Mouse (Mus musculus) ES-Bruce4 (cell line): ENCODE data around the gene Flvcr2. TPM values are rescaled to one million over a fixed set of nuclear protein-coding genes. Genes with fewer than 3 reads are reported as not detected.

Source experiments
- H3K27ac ChIP-seq: 2 replicates; pipeline ENCODE4 v1.5.1; 2012; ENCODE audit warnings: low read length, inconsistent platforms; ENCODE audit not compliant: insufficient read depth
- H3K27me3 ChIP-seq: 2 replicates; pipeline ENCODE4 v1.6.1; 2012; ENCODE audit warnings: mild to moderate bottlenecking, low read length, inconsistent platforms; ENCODE audit not compliant: control insufficient read depth, poor library complexity, insufficient read depth, severe bottlenecking
- H3K36me3 ChIP-seq: 2 replicates; pipeline ENCODE4 v1.6.1; 2012; ENCODE audit warnings: inconsistent platforms, mild to moderate bottlenecking, low read length, moderate library complexity; ENCODE audit not compliant: control insufficient read depth, poor library complexity, insufficient read depth, severe bottlenecking
- H3K4me1 ChIP-seq: one replicate; pipeline ENCODE4 v1.8.1; 2011; ENCODE audit warnings: low read length; ENCODE audit not compliant: control insufficient read depth, insufficient read depth
- H3K4me3 ChIP-seq: 2 replicates; pipeline ENCODE4 v1.5.1; 2011; ENCODE audit warnings: low read depth, mild to moderate bottlenecking, low read length
- H3K9ac ChIP-seq: 2 replicates; pipeline ENCODE4 v1.6.1; 2012; ENCODE audit warnings: low read depth, mild to moderate bottlenecking, inconsistent platforms; ENCODE audit not compliant: poor library complexity, severe bottlenecking
- H3K9me3 ChIP-seq: replicated peaks from 2 replicates; pipeline ENCODE4 v1.6.1; 2012; ENCODE audit warnings: mild to moderate bottlenecking, low read length, inconsistent platforms; ENCODE audit not compliant: control insufficient read depth, poor library complexity, insufficient read depth, severe bottlenecking
- CTCF ChIP-seq: IDR thresholded peaks from one replicate; pipeline ENCODE4 v1.8.1; 2011; ENCODE audit warnings: low read depth, low read length
- EP300 ChIP-seq: IDR thresholded peaks from 2 replicates; pipeline ENCODE4 v1.6.1; 2011; ENCODE audit warnings: low read depth, low read length; ENCODE audit not compliant: insufficient read depth
- POLR2A ChIP-seq: IDR thresholded peaks from one replicate; pipeline ENCODE4 v1.8.1; 2011; ENCODE audit warnings: low read length; ENCODE audit not compliant: insufficient read depth
- polyA plus RNA-seq: library from polyadenylated mRNA; stranded (reverse); fragments of >200 nt; gene quantifications from 2 replicates; pipeline ENCODE4 v1.2.4, GENCODE M21; 2011; ENCODE audit warnings: low read depth; ENCODE audit not compliant: missing spikeins, insufficient read depth, insufficient read length

Flvcr2 gene
- polyA plus RNA-seq, 1 experiment: 6.0 TPM

- Histone ChIP-seq H3K9ac (no peak overlapping the region), H3K36me3 (no peaks in the 10 kb centered on the region), H3K27me3 (no peaks in the 10 kb centered on the region), H3K9me3 (0 out of 2 replicates have a peak, but pooled peaks cover 4% of the 10 kb centered on the region), H3K4me1 (no peaks in the 10 kb centered on the region), H3K4me3 (no peak overlapping the region), H3K27ac (no peak overlapping the region)
- no peak for TF ChIP-seq EP300
- TF ChIP-seq CTCF: no peak
- no peak for TF ChIP-seq POLR2A
Measured at GRCm38 (mm10) chr12:85792158-85792557, 45.8 kb downstream of the Flvcr2 start.

- TF ChIP-seq POLR2A: no peak
- TF ChIP-seq EP300: no peak
- no peak for TF ChIP-seq CTCF
- Histone ChIP-seq H3K9ac (no peak overlapping the region), H3K4me3 (no peak overlapping the region), H3K4me1 (no peaks in the 10 kb centered on the region), H3K36me3 (no peaks in the 10 kb centered on the region), H3K27ac (no peak overlapping the region), H3K27me3 (no peaks in the 10 kb centered on the region), H3K9me3 (0 out of 2 replicates have a peak, but pooled peaks cover 4% of the 10 kb centered on the region)
Measured at GRCm38 (mm10) chr12:85792821-85793346, 46.5 kb downstream of the Flvcr2 start.

- Histone ChIP-seq H3K4me1 (no peaks in the 10 kb centered on the region), H3K9ac (no peak overlapping the region), H3K36me3 (no peaks in the 10 kb centered on the region), H3K27ac (no peak overlapping the region), H3K27me3 (no peaks in the 10 kb centered on the region), H3K9me3 (0 out of 2 replicates have a peak, but pooled peaks cover 4% of the 10 kb centered on the region), H3K4me3 (no peak overlapping the region)
- no peak for TF ChIP-seq EP300
- TF ChIP-seq CTCF: no peak
- TF ChIP-seq POLR2A: no peak
Measured at GRCm38 (mm10) chr12:85794094-85794493, 47.8 kb downstream of the Flvcr2 start.

GRCm38 (mm10) chr12:85795551-85795950, 49.2 kb downstream of the Flvcr2 start:
- H3K9ac ChIP-seq: no peak overlapping the region
- H3K27ac ChIP-seq: no peak overlapping the region
- no peaks in the 10 kb centered on the region for H3K4me1 ChIP-seq
- no peak overlapping the region for H3K4me3 ChIP-seq
- H3K27me3 ChIP-seq: no peaks in the 10 kb centered on the region
- H3K9me3 ChIP-seq: no peaks in the 10 kb centered on the region
- H3K36me3 ChIP-seq: no peaks in the 10 kb centered on the region
- TF ChIP-seq EP300 (no peak), POLR2A (no peak)

GRCm38 (mm10) chr12:85800031-85800430, 53.7 kb downstream of the Flvcr2 start:
- no peak overlapping the region for H3K27ac ChIP-seq
- no peaks in the 10 kb centered on the region for H3K4me1 ChIP-seq
- no peaks in the 10 kb centered on the region for H3K36me3 ChIP-seq
- no peak for TF ChIP-seq EP300
- TF ChIP-seq CTCF: no peak
- no peak for TF ChIP-seq POLR2A
- H3K9ac ChIP-seq: no peak overlapping the region
- no peaks in the 10 kb centered on the region for H3K27me3 ChIP-seq
- H3K9me3 ChIP-seq: no peaks in the 10 kb centered on the region
- H3K4me3 ChIP-seq: no peak overlapping the region

GRCm38 (mm10) chr12:85809726-85810125, 63.4 kb downstream of the Flvcr2 start:
- Histone ChIP-seq H3K27ac (no peak overlapping the region), H3K9me3 (peaks cover 10% of the 10 kb centered on the region; the same call in 1 of the 2 replicates), H3K4me1 (no peaks in the 10 kb centered on the region), H3K36me3 (no peaks in the 10 kb centered on the region), H3K9ac (no peak overlapping the region), H3K27me3 (no peaks in the 10 kb centered on the region), H3K4me3 (no peak overlapping the region)
- TF ChIP-seq POLR2A: no peak
- no peak for TF ChIP-seq CTCF
- no peak for TF ChIP-seq EP300
